In genomic region chr13:55464027-55464884, GRCm38 (mm10) we compare ENCODE assay signal across 7 mouse cellular contexts. TPM values are rescaled to one million over a fixed set of nuclear protein-coding genes. Genes with fewer than 3 reads are reported as not detected.
DNase-seq lines count a peak whose midpoint lies in the region; ATAC-seq and TF ChIP-seq lines count a peak whose summit lies in the region.

Prr7 (plus strand) TSS chr13:55464267.

- under 1% methylated on average over 71 of the region's 84 CpGs for WGBS in embryonic facial prominence, embryonic 13.5 days
- WGBS in hindbrain, embryonic 12.5 days = under 1% methylated on average over 75 of the region's 84 CpGs
- WGBS in midbrain, embryonic 13.5 days = under 1% methylated on average over 84 of the region's 84 CpGs
- under 1% methylated on average over 70 of the region's 84 CpGs for WGBS in stomach, embryonic 14.5 days

- H3K36me3 ChIP-seq in E14TG2a.4 (ENCODE audit: insufficient read depth, low read length) = peaks cover 49% of the 10 kb centered on the region
- peaks cover 30% of the 10 kb centered on the region for H3K36me3 ChIP-seq in embryonic facial prominence, embryonic 13.5 days
- peaks cover 28% of the 10 kb centered on the region for H3K36me3 ChIP-seq in hindbrain, embryonic 12.5 days
- H3K36me3 ChIP-seq in midbrain, embryonic 13.5 days = peaks cover 27% of the 10 kb centered on the region
- peaks cover 16% of the 10 kb centered on the region; the same call in 1 of the 2 replicates for H3K36me3 ChIP-seq in stomach, embryonic 14.5 days (ENCODE audit: control insufficient read depth, insufficient read depth, low read length)

- peak within 1 kb of the TSS; percentile 86 for H3K27ac ChIP-seq in embryonic facial prominence, embryonic 13.5 days
- peak within 1 kb of the TSS; percentile 96 for H3K27ac ChIP-seq in hindbrain, embryonic 12.5 days
- H3K27ac ChIP-seq in midbrain, embryonic 13.5 days = peak within 1 kb of the TSS; percentile 99
- no peak within 1 kb of the TSS; the same call in 1 of the 2 replicates for H3K27ac ChIP-seq in stomach, embryonic 14.5 days (ENCODE audit: low read length)

- peak within 1 kb of the TSS; percentile 90 for H3K4me3 ChIP-seq in E14TG2a.4 (replicated peaks; ENCODE audit: low read length)
- peak within 1 kb of the TSS; percentile 75 for H3K4me3 ChIP-seq in embryonic facial prominence, embryonic 13.5 days
- peak within 1 kb of the TSS; percentile 63 for H3K4me3 ChIP-seq in hindbrain, embryonic 12.5 days
- peak within 1 kb of the TSS; percentile 60 for H3K4me3 ChIP-seq in midbrain, embryonic 13.5 days (replicated peaks)
- H3K4me3 ChIP-seq in stomach, embryonic 14.5 days (ENCODE audit: low read depth, low read length) = peak within 1 kb of the TSS; percentile 55

- peaks cover 43% of the 10 kb centered on the region for H3K27me3 ChIP-seq in E14TG2a.4 (ENCODE audit: insufficient read depth, low read length)
- no peaks in the 10 kb centered on the region for H3K27me3 ChIP-seq in embryonic facial prominence, embryonic 13.5 days
- peaks cover 5% of the 10 kb centered on the region; the same call in 1 of the 2 replicates for H3K27me3 ChIP-seq in hindbrain, embryonic 12.5 days
- no peaks in the 10 kb centered on the region for H3K27me3 ChIP-seq in midbrain, embryonic 13.5 days
- H3K27me3 ChIP-seq in stomach, embryonic 14.5 days (ENCODE audit: control insufficient read depth, insufficient read depth, low read length) = no peaks in the 10 kb centered on the region

- no peaks in the 10 kb centered on the region for H3K9me3 ChIP-seq in E14TG2a.4 (ENCODE audit: low read length)
- H3K9me3 ChIP-seq in embryonic facial prominence, embryonic 13.5 days = no peaks in the 10 kb centered on the region
- no peaks in the 10 kb centered on the region for H3K9me3 ChIP-seq in hindbrain, embryonic 12.5 days (replicated peaks)
- H3K9me3 ChIP-seq in midbrain, embryonic 13.5 days = no peaks in the 10 kb centered on the region
- H3K9me3 ChIP-seq in stomach, embryonic 14.5 days (ENCODE audit: control insufficient read depth, low read depth, low read length) = no peaks in the 10 kb centered on the region

- peaks cover 50% of the 10 kb centered on the region for H3K4me1 ChIP-seq in E14TG2a.4 (replicated peaks; ENCODE audit: low read depth, low read length)
- peaks cover 36% of the 10 kb centered on the region for H3K4me1 ChIP-seq in embryonic facial prominence, embryonic 13.5 days
- peaks cover 42% of the 10 kb centered on the region for H3K4me1 ChIP-seq in hindbrain, embryonic 12.5 days
- peaks cover 58% of the 10 kb centered on the region for H3K4me1 ChIP-seq in midbrain, embryonic 13.5 days (replicated peaks)
- H3K4me1 ChIP-seq in stomach, embryonic 14.5 days (ENCODE audit: control insufficient read depth, insufficient read depth, low read length) = peaks cover 12% of the 10 kb centered on the region

- peak within 1 kb of the TSS; percentile 89 for H3K4me2 ChIP-seq in embryonic facial prominence, embryonic 13.5 days
- H3K4me2 ChIP-seq in hindbrain, embryonic 12.5 days (replicated peaks) = peak within 1 kb of the TSS; percentile 80
- H3K4me2 ChIP-seq in midbrain, embryonic 13.5 days (replicated peaks) = peak within 1 kb of the TSS; percentile 86
- H3K4me2 ChIP-seq in stomach, embryonic 14.5 days (replicated peaks; ENCODE audit: low read depth, low read length) = peak within 1 kb of the TSS; percentile 83

- peak within 1 kb of the TSS; percentile 85 for H3K9ac ChIP-seq in embryonic facial prominence, embryonic 13.5 days
- H3K9ac ChIP-seq in hindbrain, embryonic 12.5 days = peak within 1 kb of the TSS; percentile 81
- peak within 1 kb of the TSS; percentile 92 for H3K9ac ChIP-seq in midbrain, embryonic 13.5 days (replicated peaks)
- peak within 1 kb of the TSS; percentile 51 for H3K9ac ChIP-seq in stomach, embryonic 14.5 days (replicated peaks; ENCODE audit: low read depth, low read length)

- intact Hi-C loops in left cerebral cortex, postnatal 36 days (cut with DNase I) = no loop called here

- TF ChIP-seq CTCF in E14TG2a.4 (conservative IDR thresholded peaks at IDR 0.05; ENCODE audit: low read length) = no peak

- ATAC-seq in embryonic facial prominence, embryonic 13.5 days (ENCODE audit: insufficient number of reproducible peaks, insufficient read depth, low FRiP score, low TSS enrichment, low read depth) = peak; percentile 75
- peak; percentile 85 for ATAC-seq in hindbrain, embryonic 12.5 days (ENCODE audit: low FRiP score)
- ATAC-seq in midbrain, embryonic 13.5 days = peak; percentile 86
- peak; percentile 68 for ATAC-seq in stomach, embryonic 14.5 days (ENCODE audit: insufficient number of reproducible peaks, insufficient read depth, low FRiP score, low read depth)

- peak; percentile 61 for DNase-seq in T-cell, adult 2 months (ENCODE audit: low spot score)
- peak; percentile 71 to 81 for DNase-seq in left cerebral cortex, postnatal 36 days (ENCODE audit: low spot score in 2 of 2)

RNA-seq across cellular contexts. Expression of gene Prr7, which starts in this region (rescaled TPM):
- 0.96 and 1.2 TPM in 2 replicates for polyA plus RNA-seq in embryonic facial prominence, embryonic 13.5 days (2015; fragmentation: Nextera tagmentation; extraction: Ambion mirVana)
- 1.1 and 1.5 TPM in 2 replicates for polyA plus RNA-seq in hindbrain, embryonic 12.5 days (2016; fragmentation: Nextera tagmentation; extraction: Ambion mirVana)
- total RNA-seq in left cerebral cortex, postnatal 36 days (2021) = 10 to 100 TPM; 81.8 to 82.1 TPM
- 2.3 and 2.8 TPM in 2 replicates for polyA plus RNA-seq in midbrain, embryonic 13.5 days (2015; fragmentation: Nextera tagmentation; extraction: Ambion mirVana)
- 0.87 and 1.4 TPM in 2 replicates for polyA plus RNA-seq in stomach, embryonic 14.5 days (2014; fragmentation: Nextera tagmentation; extraction: Ambion mirVana)
